Mouse (Mus musculus): ENCODE measurements around the gene Ccdc12.
A peak's percentile ranks its signal among the peaks of the same experiment; 100 is the strongest.

The Ccdc12 gene

GRCm38 (mm10) chr9:110701114-110702032 lies 45.1 kb downstream of the Ccdc12 start:
- no peak for DNase-seq (ENCODE audit: extremely low spot score, low read depth, low spot score)

- no peak for DNase-seq (ENCODE audit: extremely low spot score, low read depth, low spot score)
Observed at GRCm38 (mm10) chr9:110702848-110703247, 46.5 kb downstream of the Ccdc12 start.

GRCm38 (mm10) chr9:110703951-110704350 lies 47.6 kb downstream of the Ccdc12 start:
- no peak for DNase-seq (ENCODE audit: extremely low spot score, low read depth, low spot score)

- DNase-seq (ENCODE audit: extremely low spot score, low read depth, low spot score): no peak
Observed at GRCm38 (mm10) chr9:110706784-110707183, 50.5 kb downstream of the Ccdc12 start.

GRCm38 (mm10) chr9:110709640-110710258 lies 53.4 kb downstream of the Ccdc12 start:
- no peak for DNase-seq (ENCODE audit: extremely low spot score, low read depth, low spot score)

GRCm38 (mm10) chr9:110711532-110711931 lies 55.2 kb downstream of the Ccdc12 start:
- no peak for DNase-seq (ENCODE audit: extremely low spot score, low read depth, low spot score)

- no peak for DNase-seq (ENCODE audit: extremely low spot score, low read depth, low spot score)
Observed at GRCm38 (mm10) chr9:110711996-110712395, 55.7 kb downstream of the Ccdc12 start.

GRCm38 (mm10) chr9:110712545-110712944 lies 56.2 kb downstream of the Ccdc12 start:
- no peak for DNase-seq (ENCODE audit: extremely low spot score, low read depth, low spot score)

GRCm38 (mm10) chr9:110713389-110713788 lies 57.1 kb downstream of the Ccdc12 start:
- no peak for DNase-seq (ENCODE audit: extremely low spot score, low read depth, low spot score)

- DNase-seq (ENCODE audit: extremely low spot score, low read depth, low spot score): no peak
Observed at GRCm38 (mm10) chr9:110715426-110715825, 59.1 kb downstream of the Ccdc12 start.

- no peak for DNase-seq (ENCODE audit: extremely low spot score, low read depth, low spot score)
Observed at GRCm38 (mm10) chr9:110716775-110717174, 60.5 kb downstream of the Ccdc12 start.

- DNase-seq (ENCODE audit: extremely low spot score, low read depth, low spot score): no peak
Observed at GRCm38 (mm10) chr9:110718071-110718470, 61.8 kb downstream of the Ccdc12 start.

- no peak for DNase-seq (ENCODE audit: extremely low spot score, low read depth, low spot score)
Observed at GRCm38 (mm10) chr9:110718810-110719209, 62.5 kb downstream of the Ccdc12 start.

- DNase-seq (ENCODE audit: extremely low spot score, low read depth, low spot score): no peak
Observed at GRCm38 (mm10) chr9:110719977-110720376, 63.7 kb downstream of the Ccdc12 start.

GRCm38 (mm10) chr9:110722060-110722459 lies 65.8 kb downstream of the Ccdc12 start:
- DNase-seq (ENCODE audit: extremely low spot score, low read depth, low spot score): no peak

GRCm38 (mm10) chr9:110725721-110726135 lies 69.4 kb downstream of the Ccdc12 start:
- DNase-seq (ENCODE audit: extremely low spot score, low read depth, low spot score): no peak

- no peak for DNase-seq (ENCODE audit: extremely low spot score, low read depth, low spot score)
Observed at GRCm38 (mm10) chr9:110726867-110727266, 70.6 kb downstream of the Ccdc12 start.

GRCm38 (mm10) chr9:110729841-110730240 lies 73.5 kb downstream of the Ccdc12 start:
- DNase-seq (ENCODE audit: extremely low spot score, low read depth, low spot score): no peak

- no peak for DNase-seq (ENCODE audit: extremely low spot score, low read depth, low spot score)
Observed at GRCm38 (mm10) chr9:110731859-110732258, 75.6 kb downstream of the Ccdc12 start.

- DNase-seq (ENCODE audit: extremely low spot score, low read depth, low spot score): peak; percentile 71
Observed at GRCm38 (mm10) chr9:110732623-110733022, 76.3 kb downstream of the Ccdc12 start.

GRCm38 (mm10) chr9:110733102-110733501 lies 76.8 kb downstream of the Ccdc12 start:
- no peak for DNase-seq (ENCODE audit: extremely low spot score, low read depth, low spot score)

- DNase-seq (ENCODE audit: extremely low spot score, low read depth, low spot score): no peak
Observed at GRCm38 (mm10) chr9:110734154-110734553, 77.9 kb downstream of the Ccdc12 start.
